Mouse (Mus musculus) cortical plate, adult 2 months (tissue): ENCODE results near the gene Prss54.

Source experiments
- CTCF ChIP-seq: fragments of 200-500 bp; IDR thresholded peaks from 2 replicates; pipeline ENCODE4 v1.5.1; 2011; ENCODE audit warnings: mild to moderate bottlenecking, control low read depth, low read length; ENCODE audit not compliant: insufficient read depth; ENCODE audit errors: extremely low read depth
- POLR2A ChIP-seq: fragments of 200-500 bp; IDR thresholded peaks from 2 replicates; pipeline ENCODE4 v1.6.1; 2011; ENCODE audit warnings: mild to moderate bottlenecking, low read length, control low read depth; ENCODE audit not compliant: insufficient read depth; ENCODE audit errors: extremely low read depth

GRCm38 (mm10) chr8:95593439-95594393 lies 17.6 kb upstream of the Prss54 start:
- TF ChIP-seq POLR2A, result 0 out of 2 replicates have a peak, but pooled peaks have one; percentile 14
- no peak for TF ChIP-seq CTCF
